Mouse (Mus musculus) G1E (cell line): ENCODE data around the gene Stap1. TPM values are rescaled to one million over a fixed set of nuclear protein-coding genes. Genes with fewer than 3 reads are reported as not detected.

ENCODE experiments used
- ATAC-seq: 2 replicates; pipeline ENCODE4 v1.8.0; 2016; ENCODE audit warnings: mild to moderate bottlenecking; ENCODE audit not compliant: insufficient number of reproducible peaks, poor library complexity, low FRiP score, severe bottlenecking; ENCODE audit errors: extremely low read depth
- DNase-seq: peaks from one replicate; pipeline ENCODE4 v3.0.0; 2012; ENCODE audit warnings: low spot score
- H3K27me3 ChIP-seq: 2 replicates; pipeline ENCODE4 v1.6.1; 2012; ENCODE audit warnings: mild to moderate bottlenecking, low read length, inconsistent platforms; ENCODE audit not compliant: insufficient read depth
- H3K36me3 ChIP-seq: replicated peaks from 2 replicates; pipeline ENCODE3; 2012; ENCODE audit warnings: mild to moderate bottlenecking, inconsistent platforms
- H3K4me1 ChIP-seq: 2 replicates; pipeline ENCODE4 v1.6.1; 2012; ENCODE audit warnings: low read depth, low read length, inconsistent platforms, mixed read lengths; ENCODE audit not compliant: insufficient read depth
- H3K4me3 ChIP-seq: 2 replicates; pipeline ENCODE4 v1.5.1; 2012; ENCODE audit warnings: low read depth, mild to moderate bottlenecking, inconsistent platforms, low read length, moderate library complexity, mixed read lengths
- H3K9me3 ChIP-seq: replicated peaks from 2 replicates; pipeline ENCODE4 v1.6.1; 2012; ENCODE audit warnings: inconsistent platforms
- CTCF ChIP-seq: IDR thresholded peaks from 2 replicates; pipeline ENCODE4 v1.5.1; 2012; ENCODE audit warnings: low read depth, low read length, inconsistent platforms, mixed read lengths
- GATA1 ChIP-seq: IDR thresholded peaks from 2 replicates; pipeline ENCODE4 v1.6.1; 2012; ENCODE audit warnings: borderline replicate concordance, low read length, inconsistent platforms, mixed read lengths
- GATA2 ChIP-seq: IDR thresholded peaks from 2 replicates; pipeline ENCODE4 v1.6.1; 2012; ENCODE audit warnings: low read depth, low read length, inconsistent platforms, borderline replicate concordance
- POLR2AphosphoS5 ChIP-seq: IDR thresholded peaks from 2 replicates; pipeline ENCODE4 v1.6.1; 2012; ENCODE audit warnings: low read depth, low read length, inconsistent platforms; ENCODE audit not compliant: insufficient replicate concordance
- TAL1 ChIP-seq: conservative IDR thresholded peaks from 2 replicates; pipeline ENCODE4 v1.6.1; 2012; ENCODE audit warnings: low read depth, low read length, inconsistent platforms, mixed read lengths
- polyA plus RNA-seq: library from polyadenylated mRNA; stranded (reverse); fragments of >175 nt; gene quantifications from 2 replicates; pipeline ENCODE4 v1.2.3, GENCODE M21; 2012
- total RNA-seq, 2 experiments: library from RNA; stranded (forward) in 1 of 2; stranded (reverse) in 1 of 2; fragments of 200-1000 nt in 1 of 2; fragments of >200 nt in 1 of 2; fragmentation: Nextera tagmentation in 1 of 2; gene quantifications; 2 replicates each; pipeline ENCODE4 v1.2.3; 2014 to 2017

Stap1 gene
- total and polyA plus RNA-seq, 3 experiments: 0.03 to 2.9 (median 2.9) TPM

DNA sequence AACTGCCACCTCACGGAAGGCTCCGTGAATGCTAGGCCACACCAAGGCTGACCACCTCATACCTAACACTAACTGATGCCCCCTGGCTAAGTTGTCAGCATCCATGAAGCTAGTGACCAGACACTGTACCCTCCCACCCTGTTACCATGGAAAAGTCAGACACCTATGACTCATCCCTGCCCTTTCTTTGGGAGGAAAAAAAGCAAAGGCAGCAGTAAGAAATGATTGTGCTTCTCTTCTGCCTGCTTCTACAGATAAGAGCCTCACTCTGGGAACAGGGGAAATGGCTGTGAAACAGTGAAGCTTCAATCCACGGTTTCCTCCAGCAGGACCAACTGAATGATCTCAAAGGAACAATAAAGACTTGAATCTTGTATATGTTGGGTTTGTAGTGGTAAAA lies 3.1 kb upstream of the Stap1 start:
- no peak for DNase-seq
- TF ChIP-seq TAL1 (no peak), GATA2 (no peak), CTCF (no peak), POLR2AphosphoS5 (no peak), GATA1 (no peak)
- H3K4me3 ChIP-seq: no peak overlapping the region
- no peaks in the 10 kb centered on the region for H3K9me3 ChIP-seq
- peaks cover 36% of the 10 kb centered on the region for H3K4me1 ChIP-seq
- no peaks in the 10 kb centered on the region for H3K27me3 ChIP-seq
- no peaks in the 10 kb centered on the region for H3K36me3 ChIP-seq
- no peak for ATAC-seq

DNA sequence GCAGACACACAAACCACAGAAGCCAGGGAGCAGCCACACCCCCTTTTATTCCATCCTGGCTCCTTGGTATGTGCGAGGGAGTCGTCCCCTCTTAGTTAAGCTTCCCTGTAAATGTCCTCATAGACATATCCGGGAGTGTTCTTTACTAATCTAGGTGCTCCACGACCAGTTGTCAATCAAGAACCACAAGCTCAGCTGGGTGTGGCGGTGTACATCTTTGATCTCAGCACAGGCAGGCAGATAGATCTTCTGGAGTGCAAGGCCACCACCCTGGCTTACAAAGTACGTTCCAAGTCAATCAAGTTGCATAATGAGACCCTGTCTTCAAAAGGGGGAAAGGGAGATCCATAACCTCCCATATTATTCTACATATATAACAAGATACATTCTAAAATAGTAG lies 2.4 kb upstream of the Stap1 start:
- peaks cover 30% of the 10 kb centered on the region for H3K4me1 ChIP-seq
- ATAC-seq (no peak), DNase-seq (no peak)
- H3K4me3 ChIP-seq: no peak overlapping the region
- H3K9me3 ChIP-seq: no peaks in the 10 kb centered on the region
- no peaks in the 10 kb centered on the region for H3K27me3 ChIP-seq
- TF ChIP-seq POLR2AphosphoS5: no peak
- no peak for TF ChIP-seq CTCF
- TF ChIP-seq GATA1: no peak
- TF ChIP-seq TAL1: no peak
- no peak for TF ChIP-seq GATA2
- no peaks in the 10 kb centered on the region for H3K36me3 ChIP-seq

DNA sequence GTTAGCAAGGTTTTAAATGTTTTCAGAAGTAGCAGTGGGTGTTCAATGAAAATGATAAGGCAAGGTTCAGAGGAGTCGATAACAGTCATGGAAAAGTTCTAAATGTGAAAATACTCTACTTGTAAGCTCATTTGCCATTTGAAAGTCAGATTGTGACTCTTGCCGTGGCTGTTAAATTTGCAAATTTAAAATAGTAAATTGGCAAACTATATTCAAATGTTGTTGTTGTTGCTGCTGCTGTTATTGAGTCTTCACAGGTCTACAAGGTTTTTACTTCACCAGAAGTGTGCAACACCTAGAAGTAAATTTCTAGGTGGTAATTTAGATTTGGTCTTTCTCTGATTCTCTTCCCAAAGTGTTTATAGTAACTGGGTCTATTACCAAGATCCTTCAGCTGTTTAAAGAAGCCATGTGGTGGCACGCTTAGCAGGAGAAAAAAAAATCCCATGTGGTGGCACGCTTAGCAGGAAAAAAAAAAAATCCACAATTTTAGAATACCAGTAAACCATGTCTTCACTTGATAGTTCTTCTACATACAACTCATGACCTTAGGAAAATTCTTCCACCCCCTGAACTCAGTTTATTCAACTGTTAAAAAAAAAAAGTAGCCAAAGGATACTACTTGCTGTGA lies 1.3 kb downstream of the Stap1 start:
- ATAC-seq (no peak), DNase-seq (no peak)
- Histone ChIP-seq H3K4me3 (no peak overlapping the region), H3K36me3 (no peaks in the 10 kb centered on the region), H3K4me1 (peaks cover 12% of the 10 kb centered on the region), H3K27me3 (no peaks in the 10 kb centered on the region), H3K9me3 (no peaks in the 10 kb centered on the region)
- TF ChIP-seq GATA1: no peak

DNA sequence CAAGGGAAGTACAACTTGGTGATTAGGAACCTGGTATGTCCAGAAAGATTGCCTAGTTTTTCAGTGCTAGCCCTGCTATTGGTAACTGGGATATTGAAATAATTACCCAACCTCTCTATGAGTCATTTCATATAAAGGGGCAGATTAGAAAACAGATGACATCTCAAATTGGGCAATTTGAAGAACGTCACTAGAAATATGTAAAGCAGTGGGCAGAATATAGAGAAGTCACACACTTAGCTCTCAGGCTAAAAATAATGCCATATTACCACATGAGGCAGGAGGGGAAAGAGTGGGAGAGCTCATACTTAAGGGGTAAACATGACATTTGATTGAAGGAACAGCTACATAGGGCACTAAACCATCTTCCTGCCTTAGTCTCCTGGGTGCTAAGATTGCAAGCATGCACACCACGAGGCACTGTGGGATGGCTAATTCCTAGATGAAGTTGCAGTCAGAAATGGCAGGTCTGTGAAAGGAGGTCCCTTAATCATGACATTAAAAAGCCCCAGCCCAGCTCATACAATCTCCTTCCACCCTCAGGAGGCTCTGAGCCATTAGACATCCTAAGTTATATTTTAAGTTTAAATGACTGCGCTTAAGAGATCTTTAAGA lies 7.3 kb downstream of the Stap1 start:
- TF ChIP-seq GATA2: no peak
- no peak for TF ChIP-seq GATA1
- no peak for TF ChIP-seq TAL1
- no peak for TF ChIP-seq POLR2AphosphoS5
- H3K9me3 ChIP-seq: no peaks in the 10 kb centered on the region
- H3K4me1 ChIP-seq: peaks cover 2% of the 10 kb centered on the region
- no peak for ATAC-seq
- no peak for DNase-seq
- no peak overlapping the region for H3K4me3 ChIP-seq
- H3K27me3 ChIP-seq: 0 out of 2 replicates have a peak, but pooled peaks cover 4% of the 10 kb centered on the region
- no peaks in the 10 kb centered on the region for H3K36me3 ChIP-seq

DNA sequence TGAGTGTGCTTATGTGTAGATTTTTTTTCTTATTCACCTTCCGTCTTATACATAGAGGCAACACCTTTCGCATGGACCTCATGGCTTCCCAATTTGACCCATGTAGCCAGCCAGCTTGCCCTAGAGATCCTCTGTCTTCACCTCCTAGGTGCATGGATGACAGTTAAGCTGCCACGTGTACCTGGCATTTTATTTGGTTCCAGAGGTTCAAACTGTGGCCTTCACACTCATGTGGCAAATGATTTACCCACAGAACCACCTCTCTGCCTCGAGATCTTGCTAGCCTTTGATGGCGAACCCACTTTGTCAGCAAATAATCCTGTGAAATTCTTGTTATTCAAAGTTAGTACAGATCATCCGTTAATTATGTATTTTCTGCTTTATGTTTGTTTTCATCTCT lies 12.4 kb downstream of the Stap1 start:
- Histone ChIP-seq H3K9me3 (no peaks in the 10 kb centered on the region), H3K36me3 (no peaks in the 10 kb centered on the region), H3K4me1 (peaks cover 2% of the 10 kb centered on the region; the same call in 1 of the 2 replicates), H3K27me3 (0 out of 2 replicates have a peak, but pooled peaks cover 4% of the 10 kb centered on the region), H3K4me3 (no peak overlapping the region)
- no peak for TF ChIP-seq CTCF
- DNase-seq (no peak), ATAC-seq (no peak)

DNA sequence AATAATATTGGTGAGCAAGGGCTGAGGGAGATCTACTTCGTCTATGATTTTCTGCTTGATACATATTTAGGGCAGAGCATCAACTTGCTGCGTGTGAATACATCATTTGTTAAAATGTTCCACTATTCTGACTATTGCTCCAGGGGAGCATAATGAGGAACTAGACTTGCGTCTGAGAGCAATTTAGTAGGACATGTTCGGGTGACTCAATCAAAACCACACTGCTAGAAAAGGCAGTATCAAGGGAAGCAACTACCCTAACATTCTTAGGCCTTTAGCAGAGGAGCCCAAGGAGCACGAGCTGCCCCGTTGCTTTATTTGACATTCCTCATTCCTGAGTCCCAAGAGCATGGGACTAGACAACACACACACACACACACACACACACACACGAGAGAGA lies 13.4 kb downstream of the Stap1 start:
- no peaks in the 10 kb centered on the region for H3K9me3 ChIP-seq
- no peaks in the 10 kb centered on the region for H3K36me3 ChIP-seq
- no peak overlapping the region for H3K4me3 ChIP-seq
- ATAC-seq (no peak), DNase-seq (no peak)
- peaks cover 2% of the 10 kb centered on the region; the same call in 1 of the 2 replicates for H3K4me1 ChIP-seq
- 0 out of 2 replicates have a peak, but pooled peaks cover 4% of the 10 kb centered on the region for H3K27me3 ChIP-seq
- TF ChIP-seq CTCF: no peak
- no peak for TF ChIP-seq GATA1
- TF ChIP-seq TAL1: no peak
- no peak for TF ChIP-seq GATA2
- no peak for TF ChIP-seq POLR2AphosphoS5
